Mouse (Mus musculus) kidney, embryonic 16.5 days (tissue): Measurements from ENCODE around the gene Rab31. TPM values are rescaled to one million over a fixed set of nuclear protein-coding genes. Genes with fewer than 3 reads are reported as not detected.

Experiments
- ATAC-seq: fragments of 200-750 bp; cut with Nextera tagmentation; 2 replicates; pipeline ENCODE4 v1.8.0; 2017; ENCODE audit warnings: moderate TSS enrichment; ENCODE audit not compliant: low FRiP score, low TSS enrichment
- H3K27ac ChIP-seq: fragments of 300-500 bp; sonication (generic); 2 replicates; pipeline ENCODE4 v1.5.1; 2014; ENCODE audit warnings: low read length
- H3K27me3 ChIP-seq: fragments of 300-500 bp; sonication (generic); 2 replicates; pipeline ENCODE4 v1.6.1; 2014; ENCODE audit warnings: low read length, control low read depth, mixed read lengths; ENCODE audit not compliant: insufficient read depth
- H3K36me3 ChIP-seq: fragments of 300-500 bp; sonication (generic); 2 replicates; pipeline ENCODE4 v1.6.1; 2014; ENCODE audit warnings: low read length, control low read depth, mixed read lengths; ENCODE audit not compliant: insufficient read depth
- H3K4me1 ChIP-seq: fragments of 300-500 bp; sonication (generic); 2 replicates; pipeline ENCODE4 v1.6.1; 2014; ENCODE audit warnings: low read length, control low read depth, mixed read lengths; ENCODE audit not compliant: insufficient read depth
- H3K4me2 ChIP-seq: fragments of 300-500 bp; sonication (generic); replicated peaks from 2 replicates; pipeline ENCODE4 v1.6.1; 2014; ENCODE audit warnings: low read depth, low read length
- H3K4me3 ChIP-seq: fragments of 300-500 bp; sonication (generic); 2 replicates; pipeline ENCODE4 v1.5.1; 2014; ENCODE audit warnings: mild to moderate bottlenecking, low read length
- H3K9ac ChIP-seq: fragments of 300-500 bp; sonication (generic); replicated peaks from 2 replicates; pipeline ENCODE4 v1.6.1; 2014; ENCODE audit warnings: low read length
- H3K9me3 ChIP-seq: fragments of 300-500 bp; sonication (generic); 2 replicates; pipeline ENCODE4 v1.6.1; 2016; ENCODE audit warnings: low read length, control low read depth
- WGBS: fragments of 180-500 bp; shearing (Covaris S2); extraction: QIAGEN DNeasy Blood & Tissue Kit; methylation state at CpG from one replicate; pipeline ENCODE4 v1.1.7; 2014; 5-methylcytosine and 5-hydroxymethylcytosine counted together
- polyA plus RNA-seq: library from polyadenylated mRNA; unstranded; fragments of >200 nt; fragmentation: Nextera tagmentation; extraction: Ambion mirVana; gene quantifications from 2 replicates; pipeline ENCODE4 v1.2.1, GENCODE M21; 2015

The Rab31 gene
- polyA plus RNA-seq, 1 experiment from 2014 or later: 38.4 TPM

DNA sequence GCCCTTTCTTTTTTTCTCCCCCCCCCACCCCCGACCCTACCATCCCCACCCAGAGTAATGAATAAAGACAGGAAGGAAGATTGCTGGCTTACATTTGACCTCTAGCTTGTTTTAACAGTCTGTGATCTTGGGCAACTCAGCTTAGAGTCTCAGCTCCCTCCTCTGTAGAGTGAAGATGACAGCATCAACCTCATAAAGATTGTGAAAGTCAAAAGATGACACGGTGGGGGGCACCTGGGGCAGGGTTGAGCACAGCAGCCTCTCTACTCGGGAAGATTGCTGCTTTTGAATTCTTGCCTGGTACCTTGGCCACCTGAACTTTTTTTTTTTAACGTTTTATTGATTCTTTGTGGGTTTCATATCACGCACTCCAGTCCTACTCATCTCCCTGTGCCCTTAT, 124.6 kb downstream of the Rab31 start:
- H3K9me3 ChIP-seq: no peaks in the 10 kb centered on the region
- no peak for ATAC-seq
- peaks cover 6% of the 10 kb centered on the region for H3K4me1 ChIP-seq
- H3K4me2 ChIP-seq: no peak overlapping the region
- WGBS: 51% methylated on average over 5 of the region's 5 CpGs
- no peak overlapping the region for H3K9ac ChIP-seq
- no peaks in the 10 kb centered on the region for H3K36me3 ChIP-seq
- H3K27ac ChIP-seq: no peak overlapping the region
- H3K27me3 ChIP-seq: no peaks in the 10 kb centered on the region
- no peak overlapping the region for H3K4me3 ChIP-seq

DNA sequence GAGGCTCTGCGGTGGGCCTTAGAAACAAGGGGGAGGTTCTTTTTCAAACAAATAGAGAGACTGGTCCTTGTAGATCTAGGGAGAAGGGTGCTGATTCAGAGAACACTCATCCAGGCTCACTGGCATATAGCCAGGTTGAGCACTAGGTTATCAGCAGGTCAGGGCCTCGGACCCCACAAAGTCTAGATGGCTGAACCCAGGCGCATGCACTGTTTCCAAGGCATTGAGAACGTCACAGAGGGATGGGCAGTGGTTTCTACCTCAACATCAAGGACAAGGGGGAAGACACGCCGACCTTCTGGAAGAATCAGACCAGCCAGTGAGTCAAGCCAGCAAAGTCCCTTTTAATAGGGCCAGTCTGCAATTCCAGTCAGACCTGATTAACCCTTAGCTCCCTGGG, 125.3 kb downstream of the Rab31 start:
- H3K9me3 ChIP-seq: no peaks in the 10 kb centered on the region
- no peaks in the 10 kb centered on the region for H3K36me3 ChIP-seq
- no peak overlapping the region for H3K9ac ChIP-seq
- peaks cover 13% of the 10 kb centered on the region for H3K4me1 ChIP-seq
- H3K27ac ChIP-seq: no peak overlapping the region
- no peak overlapping the region for H3K4me3 ChIP-seq
- no peak overlapping the region for H3K4me2 ChIP-seq
- ATAC-seq: no peak
- WGBS: 82% methylated on average over 6 of the region's 6 CpGs
- no peaks in the 10 kb centered on the region for H3K27me3 ChIP-seq

DNA sequence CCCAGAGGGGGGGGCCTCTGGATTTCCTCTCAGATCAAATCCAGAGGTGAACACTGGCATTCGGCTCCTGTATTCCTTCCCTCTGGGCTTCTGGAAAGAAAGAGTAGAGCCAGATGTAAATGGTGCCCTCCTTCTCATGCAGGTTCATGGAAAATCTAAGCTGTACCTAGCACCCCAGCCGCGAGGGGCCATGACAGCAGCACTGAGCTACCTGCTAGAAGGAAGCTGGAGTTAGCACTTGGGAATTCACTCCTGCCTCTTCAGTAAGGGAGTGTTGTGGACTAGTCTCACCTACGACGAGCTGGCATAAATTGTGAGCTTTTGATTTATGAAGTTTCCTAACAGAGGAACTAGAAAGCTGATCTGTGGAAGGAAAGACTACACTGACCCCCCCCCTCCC, 129.0 kb downstream of the Rab31 start:
- H3K9me3 ChIP-seq: no peaks in the 10 kb centered on the region
- H3K27me3 ChIP-seq: no peaks in the 10 kb centered on the region
- no peak for ATAC-seq
- WGBS: 60% methylated on average over 5 of the region's 5 CpGs
- no peak overlapping the region; the same call in 1 of the 2 replicates for H3K4me2 ChIP-seq
- H3K27ac ChIP-seq: no peak overlapping the region; the same call in 1 of the 2 replicates
- 0 out of 2 replicates have a peak overlapping the region, but pooled peaks have one; percentile 18 for H3K9ac ChIP-seq
- no peak overlapping the region for H3K4me3 ChIP-seq
- peaks cover 15% of the 10 kb centered on the region for H3K4me1 ChIP-seq
- no peaks in the 10 kb centered on the region for H3K36me3 ChIP-seq

DNA sequence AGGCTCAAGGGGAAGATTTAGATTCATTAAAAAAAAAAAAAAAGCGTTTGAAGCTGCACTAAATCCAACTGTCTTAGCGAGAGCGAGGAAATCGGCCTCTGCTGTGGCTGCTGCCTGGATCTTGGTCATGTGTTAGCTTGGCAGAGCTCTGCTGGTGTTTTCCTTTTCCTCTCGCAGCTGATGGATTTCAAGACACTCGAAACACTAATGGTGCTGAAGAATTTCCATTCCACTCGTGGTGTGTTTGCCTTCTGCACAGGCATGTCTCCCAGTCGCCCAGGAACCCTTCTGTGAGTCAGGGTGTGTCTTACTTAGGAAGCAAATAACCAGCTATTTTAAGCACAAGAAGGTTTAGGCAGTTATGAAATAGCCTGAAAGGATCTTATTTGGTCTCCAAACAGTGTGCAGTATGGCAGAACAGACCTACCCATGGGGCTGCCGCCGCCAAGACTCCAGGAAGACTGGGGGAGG, 129.5 kb downstream of the Rab31 start:
- H3K36me3 ChIP-seq: no peaks in the 10 kb centered on the region
- H3K4me1 ChIP-seq: peaks cover 15% of the 10 kb centered on the region
- WGBS: 28% methylated on average over 10 of the region's 10 CpGs
- H3K9ac ChIP-seq: 0 out of 2 replicates have a peak overlapping the region, but pooled peaks have one; percentile 18
- ATAC-seq: 0 out of 2 replicates have a peak, but pooled peaks have one; percentile 29
- H3K4me3 ChIP-seq: no peak overlapping the region
- H3K27ac ChIP-seq: peak overlapping the region; percentile 32; the same call in 1 of the 2 replicates
- no peaks in the 10 kb centered on the region for H3K27me3 ChIP-seq
- H3K4me2 ChIP-seq: peak overlapping the region; percentile 23; the same call in 1 of the 2 replicates
- no peaks in the 10 kb centered on the region for H3K9me3 ChIP-seq

DNA sequence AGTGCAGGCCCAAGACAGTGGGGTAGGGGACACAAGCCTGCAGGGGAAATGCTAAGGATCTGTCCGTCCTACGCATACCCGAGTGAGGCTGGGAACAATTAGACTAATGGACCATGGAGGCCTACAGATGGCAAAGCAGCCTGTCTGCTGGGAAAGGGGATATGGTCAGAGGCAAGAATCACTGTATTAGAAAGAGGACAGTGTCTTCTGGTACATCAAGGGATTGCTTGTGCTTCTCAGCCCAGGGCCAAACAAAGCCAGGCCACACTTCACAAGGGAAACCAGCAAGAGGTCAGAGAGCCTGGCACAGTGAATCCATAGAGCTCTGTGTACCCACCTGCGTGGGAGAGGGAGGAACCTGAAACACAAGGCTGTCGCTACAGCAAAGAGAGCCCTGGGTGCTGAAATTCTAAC, 130.0 kb downstream of the Rab31 start:
- H3K4me3 ChIP-seq: no peak overlapping the region
- H3K4me2 ChIP-seq: peak overlapping the region; percentile 23; the same call in 1 of the 2 replicates
- WGBS: 41% methylated on average over 5 of the region's 5 CpGs
- no peaks in the 10 kb centered on the region for H3K36me3 ChIP-seq
- H3K9ac ChIP-seq: no peak overlapping the region
- peak; percentile 64 for ATAC-seq
- peaks cover 15% of the 10 kb centered on the region for H3K4me1 ChIP-seq
- H3K27ac ChIP-seq: 0 out of 2 replicates have a peak overlapping the region, but pooled peaks have one; percentile 32
- H3K9me3 ChIP-seq: no peaks in the 10 kb centered on the region
- no peaks in the 10 kb centered on the region for H3K27me3 ChIP-seq

DNA sequence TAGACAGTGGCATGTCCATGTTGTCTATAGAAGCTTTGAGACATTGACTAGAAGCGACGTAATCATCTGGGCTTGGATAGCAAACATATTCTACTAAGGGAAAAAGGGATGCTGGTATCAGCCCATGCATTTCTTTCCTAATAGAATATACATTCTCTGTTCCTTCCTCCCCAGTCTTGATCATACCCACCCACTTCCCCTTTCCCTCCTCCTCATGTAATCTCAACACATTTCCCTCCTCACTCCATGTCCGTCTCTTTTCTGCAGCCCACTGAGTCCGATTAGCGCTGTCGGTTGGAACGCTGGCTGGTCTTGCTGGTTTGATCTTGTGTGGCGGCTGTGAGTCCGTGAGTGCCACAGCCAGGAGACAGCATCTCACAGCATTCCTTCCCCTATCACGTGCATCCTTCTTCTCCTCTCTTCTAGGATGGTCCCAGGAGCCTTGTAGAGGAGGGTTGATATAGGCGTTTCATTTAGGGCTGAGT, 130.8 kb downstream of the Rab31 start, which contains the start of gene Txndc2:
Gene Txndc2, minus strand, starts transcription at position 435 of the 485 bp plus-strand sequence.
- Histone ChIP-seq H3K4me1 (peaks cover 15% of the 10 kb centered on the region), H3K4me2 (peak within 1 kb of the TSS; percentile 23; the same call in 1 of the 2 replicates), H3K4me3 (no peak within 1 kb of the TSS), H3K36me3 (no peaks in the 10 kb centered on the region), H3K27ac (0 out of 2 replicates have a peak within 1 kb of the TSS, but pooled peaks have one; percentile 32), H3K9me3 (no peaks in the 10 kb centered on the region), H3K27me3 (no peaks in the 10 kb centered on the region), H3K9ac (0 out of 2 replicates have a peak within 1 kb of the TSS, but pooled peaks have one; percentile 18)
- no peak for ATAC-seq
- 84% methylated on average over 11 of the region's 11 CpGs for WGBS

DNA sequence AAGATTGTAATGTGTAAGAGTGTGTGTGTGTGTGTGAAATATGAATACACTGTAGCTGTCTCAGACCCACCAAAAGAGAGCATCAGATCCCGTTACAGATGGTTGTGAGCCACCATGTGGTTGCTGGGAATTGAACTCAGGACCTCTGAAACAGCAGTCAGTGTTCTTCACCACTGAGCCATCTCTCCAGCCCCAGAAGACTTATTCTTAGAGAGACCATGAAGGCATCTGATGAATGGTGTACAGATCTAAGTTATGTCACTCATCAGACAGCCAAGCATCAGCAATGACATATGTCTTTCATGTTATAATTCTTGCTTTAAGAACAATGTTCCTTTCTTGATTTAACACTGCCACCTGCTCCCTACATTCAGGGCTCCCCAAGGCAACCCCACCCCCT, 133.4 kb downstream of the Rab31 start:
- no peak overlapping the region for H3K27ac ChIP-seq
- WGBS: 83% methylated on average over 1 of the region's 1 CpGs
- no peak for ATAC-seq

DNA sequence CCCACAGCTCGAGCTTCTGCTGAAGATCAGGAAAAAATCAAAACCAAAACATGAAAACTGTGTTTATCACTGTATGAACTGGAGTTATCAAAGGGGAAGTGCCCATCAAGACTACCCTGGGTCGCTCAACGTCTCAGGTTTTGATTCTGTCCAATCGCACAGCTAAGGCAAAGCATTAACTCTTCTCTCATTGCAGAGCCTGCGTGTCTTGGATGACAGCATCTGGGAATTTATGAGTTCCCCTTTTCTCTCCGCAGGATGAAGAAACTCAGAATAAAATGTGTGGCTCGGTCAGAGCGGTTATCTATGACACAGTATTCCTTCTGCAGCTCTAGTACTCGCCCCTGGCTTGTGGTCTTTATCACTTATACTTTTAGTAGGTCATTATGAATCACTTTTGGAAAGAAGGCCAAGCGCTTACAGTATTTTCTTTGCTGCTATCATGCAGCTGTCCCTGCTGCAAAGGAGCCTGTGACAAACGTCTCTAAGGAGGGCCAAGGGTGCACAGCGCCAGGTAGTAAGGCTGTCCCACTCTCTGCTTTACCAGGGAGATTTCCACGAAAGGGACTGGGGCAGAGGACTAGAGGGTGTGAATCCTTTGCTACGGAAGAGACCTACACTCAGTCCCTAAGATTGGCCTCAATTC, 136.7 kb downstream of the Rab31 start:
- 41% methylated on average over 14 of the region's 14 CpGs for WGBS
- no peak for ATAC-seq
- H3K9me3 ChIP-seq: no peaks in the 10 kb centered on the region
- H3K9ac ChIP-seq: no peak overlapping the region
- H3K27ac ChIP-seq: no peak overlapping the region
- H3K4me2 ChIP-seq: no peak overlapping the region
- no peaks in the 10 kb centered on the region for H3K4me1 ChIP-seq
- H3K4me3 ChIP-seq: no peak overlapping the region
- H3K36me3 ChIP-seq: no peaks in the 10 kb centered on the region
- no peaks in the 10 kb centered on the region for H3K27me3 ChIP-seq

More for the DNA sequence above, 133.4 kb downstream of the Rab31 start:
- Histone ChIP-seq H3K4me3 (no peak overlapping the region), H3K9ac (no peak overlapping the region), H3K36me3 (no peaks in the 10 kb centered on the region), H3K9me3 (no peaks in the 10 kb centered on the region), H3K4me2 (no peak overlapping the region), H3K27me3 (no peaks in the 10 kb centered on the region), H3K4me1 (peaks cover 15% of the 10 kb centered on the region)

DNA sequence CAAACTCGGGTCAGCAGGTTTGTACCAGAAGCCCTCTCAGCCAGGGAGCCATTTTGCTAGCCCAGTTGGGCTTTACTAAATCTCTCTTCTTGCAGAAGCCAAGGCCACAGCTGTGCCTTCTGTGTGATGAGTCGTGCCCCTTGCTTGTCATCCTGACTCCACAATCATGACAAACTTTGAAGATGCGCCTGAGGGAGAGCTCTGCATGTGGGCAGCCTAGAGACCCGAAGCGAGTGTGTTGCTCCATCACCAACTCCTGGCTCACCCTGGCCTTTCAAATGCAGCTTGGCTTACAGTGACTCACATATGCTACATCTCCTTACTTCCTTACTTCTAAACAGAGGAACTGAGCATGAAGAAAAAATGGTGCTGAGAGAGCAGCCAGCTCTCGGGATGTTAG, 142.6 kb downstream of the Rab31 start:
- Histone ChIP-seq H3K27me3 (no peaks in the 10 kb centered on the region), H3K4me2 (no peak overlapping the region), H3K4me1 (no peaks in the 10 kb centered on the region), H3K9me3 (no peaks in the 10 kb centered on the region), H3K27ac (no peak overlapping the region), H3K9ac (no peak overlapping the region), H3K36me3 (no peaks in the 10 kb centered on the region), H3K4me3 (no peak overlapping the region)
- ATAC-seq: no peak
- WGBS: 78% methylated on average over 6 of the region's 6 CpGs
